Mouse (Mus musculus) embryo, embryonic 10.5 days (tissue): ENCODE data around the gene Khdrbs1.

ENCODE experiments used
- DNase-seq: peaks from one replicate; pipeline ENCODE4 v3.0.0-alpha.2; 2015; ENCODE audit warnings: low spot score

Khdrbs1 gene

GRCm38 (mm10) chr4:129672878-129673449, 69.1 kb downstream of the Khdrbs1 start:
- DNase-seq = no peak

- peak; percentile 96 for DNase-seq
Observed at GRCm38 (mm10) chr4:129672083-129672877, 69.8 kb downstream of the Khdrbs1 start, which contains the start of gene Kpna6. Gene Kpna6, minus strand, starts transcription at chr4:129672767.

- peak; percentile 85 for DNase-seq
Observed at GRCm38 (mm10) chr4:129671491-129672082, 70.5 kb downstream of the Khdrbs1 start.

DNA sequence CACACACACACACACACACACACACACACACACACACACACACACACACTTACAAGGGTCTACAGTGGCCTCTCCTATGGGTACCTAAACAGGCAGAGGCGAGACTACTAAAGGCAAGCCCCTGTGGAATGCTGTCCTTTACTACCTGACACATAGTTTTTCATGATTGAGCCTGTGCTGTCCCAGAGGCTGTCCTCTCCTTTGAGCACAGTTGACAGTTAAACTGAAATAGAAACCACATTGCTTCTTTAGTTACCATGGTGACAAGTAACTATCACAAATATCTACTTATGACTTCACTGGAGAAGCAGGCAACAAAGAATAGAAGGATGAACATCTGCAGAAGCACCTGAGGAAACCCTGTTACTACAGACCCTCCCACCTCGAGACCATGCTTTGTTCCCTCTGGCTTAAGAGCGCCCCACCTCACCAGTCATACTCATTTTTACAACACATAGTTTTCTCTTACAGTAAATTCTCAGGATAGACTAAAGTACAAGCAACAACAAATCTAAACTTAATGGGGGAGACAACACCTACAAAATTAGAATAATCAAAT, 79.8 kb downstream of the Khdrbs1 start:
- DNase-seq = no peak

DNA sequence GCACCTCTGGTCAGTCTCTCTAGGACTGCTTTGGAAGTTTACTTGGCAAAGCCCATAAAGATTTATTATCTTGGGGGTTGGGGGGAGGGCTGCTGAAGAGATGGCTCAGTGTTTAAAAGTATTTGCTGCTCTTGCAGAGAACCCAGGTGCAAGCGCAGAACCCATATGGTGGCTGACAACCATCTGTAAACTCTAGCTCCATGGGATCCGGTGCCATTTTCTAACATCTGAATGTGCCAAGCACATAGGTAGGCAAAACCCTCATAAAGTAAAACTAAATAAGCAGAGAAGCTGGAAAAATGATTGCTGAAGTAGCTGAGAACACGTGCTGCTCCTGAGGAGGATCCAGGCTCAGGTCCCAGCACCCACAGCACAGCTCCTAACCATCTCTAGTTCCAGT, 80.5 kb downstream of the Khdrbs1 start:
- DNase-seq = no peak

GRCm38 (mm10) chr4:129654770-129655169, 87.3 kb downstream of the Khdrbs1 start:
- DNase-seq = no peak
